Mouse (Mus musculus): ENCODE measurements around the gene Gga2.
A peak's percentile ranks its signal among the peaks of the same experiment; 100 is the strongest.

Gga2 gene

DNA sequence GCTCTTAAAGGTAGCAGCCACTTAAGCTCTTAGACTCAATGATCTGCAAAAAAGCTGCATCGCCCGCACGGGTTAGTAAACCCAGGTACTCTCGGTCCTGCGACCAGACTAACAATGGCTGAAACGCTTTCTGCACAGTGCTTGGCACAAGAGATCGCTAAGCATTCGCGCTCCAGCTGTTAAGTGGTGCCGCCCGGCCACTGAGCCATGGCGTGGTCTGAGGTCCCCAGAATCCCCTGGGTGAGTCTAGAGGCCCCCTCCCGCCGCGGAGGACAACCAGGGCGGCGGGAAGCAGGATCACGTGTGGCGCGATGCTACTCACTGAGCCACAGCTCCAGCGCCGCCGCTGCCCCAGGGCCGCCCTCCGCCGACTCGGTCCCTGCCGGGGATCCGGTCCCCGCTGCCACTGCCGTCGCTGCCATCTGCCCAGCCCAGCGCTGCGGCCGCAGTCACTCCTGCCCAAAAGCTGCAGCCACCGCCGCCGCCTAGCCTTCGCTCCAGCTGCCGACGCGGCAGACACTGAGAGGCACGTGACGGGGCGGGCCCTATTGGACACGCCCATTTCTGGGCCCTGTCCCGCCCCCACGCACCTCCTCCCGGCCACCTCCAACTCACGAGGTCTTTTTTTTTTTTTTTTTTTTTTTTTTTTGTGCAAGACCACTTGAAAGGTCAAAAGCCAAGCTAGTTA is at the start of gene Gga2:
Gene Gga2 (minus strand): TSS at position 556 of the 688 bp plus-strand sequence.
- peak; percentile 90 for DNase-seq (ENCODE audit: extremely low spot score)

GRCm38 (mm10) chr7:122067517-122068381 is 46.7 kb upstream of the Gga2 start:
- DNase-seq (ENCODE audit: extremely low spot score): no peak

GRCm38 (mm10) chr7:122066945-122067516 is 46.0 kb upstream of the Gga2 start, which contains the start of the genes Ubfd1 and Ears2:
TSS of gene Ubfd1 (plus strand) at chr7:122067175.
TSS of gene Ears2 (minus strand) at chr7:122067263.
- peak; percentile 97 for DNase-seq (ENCODE audit: extremely low spot score)

DNA sequence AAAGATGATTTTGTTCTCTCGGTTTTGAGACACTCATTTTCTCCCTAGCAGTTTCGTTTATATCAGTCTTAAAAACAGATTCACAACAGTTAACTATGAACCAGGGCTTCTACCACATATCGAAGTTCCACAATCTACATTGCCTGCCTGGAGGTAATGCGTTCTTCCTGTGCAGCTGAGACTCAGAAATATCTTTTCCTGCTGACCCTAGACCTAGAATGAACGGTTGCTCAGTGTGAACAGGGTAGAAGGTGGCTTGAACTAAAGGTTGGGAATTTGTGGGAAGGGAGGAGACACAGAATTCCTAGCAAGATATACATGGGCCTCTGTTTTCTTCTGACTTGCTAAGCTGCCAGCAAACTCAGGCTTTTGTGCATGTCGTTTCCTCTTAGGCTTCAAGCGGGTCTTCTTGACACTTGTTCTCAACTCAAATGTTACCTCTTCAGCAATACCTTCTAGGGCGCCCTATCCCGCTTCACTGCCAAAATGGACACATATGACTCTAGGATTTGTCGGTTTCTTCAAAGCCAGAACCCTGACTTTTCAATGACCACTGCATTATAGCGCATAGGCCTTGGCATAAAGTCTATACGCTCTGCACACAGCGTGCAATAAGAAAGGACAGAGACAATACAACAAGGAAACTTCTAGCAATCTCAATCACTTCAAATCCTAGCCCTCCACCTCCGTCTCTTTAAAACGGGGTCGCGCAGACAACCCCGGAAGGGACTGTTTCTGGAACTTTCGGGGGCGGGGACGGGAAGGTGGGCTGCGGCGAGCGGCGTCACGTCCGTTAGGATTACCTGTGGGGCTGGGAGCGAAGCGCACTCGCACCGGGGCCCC is 45.3 kb upstream of the Gga2 start:
- no peak for DNase-seq (ENCODE audit: extremely low spot score)

GRCm38 (mm10) chr7:122065656-122066055 is 44.6 kb upstream of the Gga2 start:
- no peak for DNase-seq (ENCODE audit: extremely low spot score)

DNA sequence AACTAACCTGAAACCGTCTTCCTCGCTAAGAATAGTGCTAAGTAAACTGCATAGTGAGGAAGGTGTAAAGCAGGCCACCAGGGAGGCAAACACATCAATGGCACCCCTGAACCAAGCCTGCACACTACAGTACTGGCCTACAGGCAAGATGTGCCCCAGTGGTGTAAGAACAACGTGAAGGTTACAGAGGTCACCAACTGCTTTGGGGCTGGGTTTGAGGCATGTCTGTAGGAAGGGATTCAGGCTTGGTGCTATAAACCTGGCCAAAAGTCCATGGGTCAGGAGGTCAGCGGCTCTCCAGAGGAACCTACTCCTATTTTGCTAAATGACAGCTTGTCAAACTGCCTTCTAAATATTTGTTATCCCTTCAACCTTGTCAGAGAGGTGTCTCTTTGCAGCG is 35.6 kb upstream of the Gga2 start:
- DNase-seq (ENCODE audit: extremely low spot score): no peak

DNA sequence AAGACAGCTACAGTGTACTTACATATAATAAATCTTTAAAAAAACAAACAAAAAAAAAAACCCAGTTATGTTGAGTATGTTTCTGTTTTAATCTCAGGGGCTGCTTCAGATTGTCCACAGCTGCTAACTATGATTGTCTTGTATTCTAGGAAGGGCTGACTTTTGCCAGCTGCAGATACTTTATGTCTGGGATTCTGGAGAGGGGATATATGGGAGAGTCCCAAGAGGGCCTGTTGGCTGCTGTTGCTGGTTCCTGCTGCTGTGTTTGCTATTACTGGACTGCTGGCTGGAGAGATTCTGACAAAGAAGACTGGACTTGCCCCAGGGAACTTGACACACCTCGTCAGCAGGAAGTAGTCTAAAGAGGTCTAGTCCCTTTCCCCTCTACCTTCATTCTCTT is 29.8 kb upstream of the Gga2 start:
- no peak for DNase-seq (ENCODE audit: extremely low spot score)

- DNase-seq (ENCODE audit: extremely low spot score): no peak
These were observed 27.2 kb upstream of the Gga2 start for GRCm38 (mm10) chr7:122048191-122048590.

GRCm38 (mm10) chr7:122046813-122047212 is 25.8 kb upstream of the Gga2 start:
- no peak for DNase-seq (ENCODE audit: extremely low spot score)

GRCm38 (mm10) chr7:122045711-122046110 is 24.7 kb upstream of the Gga2 start:
- DNase-seq (ENCODE audit: extremely low spot score): no peak

- no peak for DNase-seq (ENCODE audit: extremely low spot score)
These were observed 24.2 kb upstream of the Gga2 start for GRCm38 (mm10) chr7:122045181-122045634.

GRCm38 (mm10) chr7:122044106-122044505 is 23.1 kb upstream of the Gga2 start:
- no peak for DNase-seq (ENCODE audit: extremely low spot score)

- no peak for DNase-seq (ENCODE audit: extremely low spot score)
These were observed 13.3 kb upstream of the Gga2 start for GRCm38 (mm10) chr7:122034348-122034747.

- no peak for DNase-seq (ENCODE audit: extremely low spot score)
These were observed 12.3 kb upstream of the Gga2 start for GRCm38 (mm10) chr7:122033371-122033770.

DNA sequence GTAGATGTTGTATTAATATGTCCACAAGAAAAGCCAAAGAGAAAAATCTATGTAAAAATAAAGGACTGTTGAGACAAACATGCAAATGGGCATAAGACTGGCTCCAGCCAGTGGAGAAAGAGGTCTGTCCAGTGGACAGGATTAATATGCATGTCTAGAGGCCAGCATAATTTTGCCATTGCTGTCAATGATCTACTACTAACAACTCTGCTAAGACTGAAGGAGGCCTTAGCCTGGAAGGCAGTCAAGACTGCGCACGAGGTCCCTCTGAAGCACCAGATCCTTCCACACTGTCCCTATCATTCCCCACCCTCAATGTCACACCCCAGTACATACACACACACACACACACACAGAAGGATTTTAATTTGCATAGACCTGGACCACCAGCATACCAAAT is 1.1 kb upstream of the Gga2 start:
- no peak for DNase-seq (ENCODE audit: extremely low spot score)

GRCm38 (mm10) chr7:122020273-122020666 is 752 bp downstream of the Gga2 start:
- DNase-seq (ENCODE audit: extremely low spot score): peak; percentile 35

DNA sequence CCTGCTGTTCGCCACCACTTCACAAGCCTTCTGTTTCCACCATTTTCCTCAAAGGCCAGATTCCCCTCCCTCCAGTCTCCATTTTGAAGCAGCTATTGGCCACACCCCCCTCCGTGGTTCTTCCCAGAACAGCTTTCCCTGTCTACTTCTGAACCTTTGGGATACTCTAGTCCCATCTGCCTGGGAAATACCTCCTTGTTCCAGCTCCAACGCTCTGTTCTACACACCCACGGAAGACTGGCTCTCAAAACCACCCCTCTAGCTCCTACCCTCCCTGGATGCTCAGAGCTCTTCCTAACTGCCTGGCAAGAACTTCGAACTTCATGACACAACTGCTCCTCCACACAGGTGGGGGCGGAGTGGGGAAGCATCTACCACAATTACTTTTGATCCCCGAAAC is 2.0 kb downstream of the Gga2 start:
- no peak for DNase-seq (ENCODE audit: extremely low spot score)

GRCm38 (mm10) chr7:122018247-122018646 is 2.8 kb downstream of the Gga2 start:
- no peak for DNase-seq (ENCODE audit: extremely low spot score)

DNA sequence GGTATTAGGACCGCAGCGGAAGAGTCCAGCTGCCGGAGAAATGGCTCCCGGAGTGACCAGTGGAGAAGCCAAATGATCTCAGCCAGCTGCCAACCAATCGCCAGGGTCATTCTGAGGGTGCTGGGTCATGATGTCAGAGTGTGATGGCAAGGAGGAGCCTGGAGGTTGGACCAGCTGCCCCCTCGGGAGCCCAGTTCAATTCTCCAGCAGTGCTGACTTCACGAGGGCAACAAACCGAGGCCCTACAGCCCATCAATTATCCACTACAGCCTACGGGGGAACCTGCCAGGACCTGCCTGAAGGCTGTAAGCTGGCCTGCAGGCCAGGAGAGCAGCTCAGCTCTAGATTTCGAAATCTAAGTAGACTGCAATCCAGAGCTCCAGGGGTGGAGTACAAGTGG is 5.3 kb downstream of the Gga2 start:
- no peak for DNase-seq (ENCODE audit: extremely low spot score)

- peak; percentile 32 for DNase-seq (ENCODE audit: extremely low spot score)
These were observed 5.9 kb downstream of the Gga2 start for GRCm38 (mm10) chr7:122015105-122015504.

- DNase-seq (ENCODE audit: extremely low spot score): no peak
These were observed 8.1 kb downstream of the Gga2 start for GRCm38 (mm10) chr7:122012949-122013348.

- no peak for DNase-seq (ENCODE audit: extremely low spot score)
These were observed 8.7 kb downstream of the Gga2 start for GRCm38 (mm10) chr7:122012370-122012769.

Data from embryo, embryonic 9.5 days (tissue).